Mouse (Mus musculus) limb, embryonic 14.5 days (tissue): ENCODE data around the gene Gm5460. TPM values are rescaled to one million over a fixed set of nuclear protein-coding genes. Genes with fewer than 3 reads are reported as not detected.

Experiments used
- ATAC-seq: fragments of 200-750 bp; cut with Nextera tagmentation; 2 replicates; pipeline ENCODE4 v1.8.0; 2017; ENCODE audit warnings: low read depth, moderate number of reproducible peaks, moderate TSS enrichment; ENCODE audit not compliant: low FRiP score
- DNase-seq: peaks from one replicate; pipeline ENCODE4 v3.0.0-alpha.2; 2015; ENCODE audit warnings: low spot score
- H3K27ac ChIP-seq: fragments of 300-500 bp; sonication (generic); replicated peaks from 2 replicates; pipeline ENCODE4 v1.5.1; 2014; ENCODE audit warnings: low read depth, mild to moderate bottlenecking, low read length, moderate library complexity, mixed read lengths
- H3K27me3 ChIP-seq: fragments of 300-500 bp; sonication (generic); 2 replicates; pipeline ENCODE4 v1.6.1; 2014; ENCODE audit warnings: low read length, mixed read lengths; ENCODE audit not compliant: control insufficient read depth, insufficient read depth
- H3K36me3 ChIP-seq: fragments of 300-500 bp; sonication (generic); 2 replicates; pipeline ENCODE4 v1.6.1; 2014; ENCODE audit warnings: mild to moderate bottlenecking, low read length, moderate library complexity, mixed read lengths; ENCODE audit not compliant: control insufficient read depth, insufficient read depth
- H3K4me1 ChIP-seq: fragments of 300-500 bp; sonication (generic); 2 replicates; pipeline ENCODE4 v1.6.1; 2014; ENCODE audit warnings: antibody characterized with exemption, low read length, mixed read lengths; ENCODE audit not compliant: control insufficient read depth, insufficient read depth
- H3K4me2 ChIP-seq: fragments of 300-500 bp; sonication (generic); replicated peaks from 2 replicates; pipeline ENCODE4 v1.6.1; 2014; ENCODE audit warnings: low read depth, mild to moderate bottlenecking, low read length, moderate library complexity; ENCODE audit not compliant: severe bottlenecking
- H3K4me3 ChIP-seq: fragments of 300-500 bp; sonication (generic); replicated peaks from 2 replicates; pipeline ENCODE4 v1.5.1; 2014; ENCODE audit warnings: low read length
- H3K9ac ChIP-seq: fragments of 300-500 bp; sonication (generic); 2 replicates; pipeline ENCODE4 v1.6.1; 2014; ENCODE audit warnings: mild to moderate bottlenecking, low read depth, low read length, moderate library complexity; ENCODE audit not compliant: severe bottlenecking
- H3K9me3 ChIP-seq: fragments of 300-500 bp; sonication (generic); 2 replicates; pipeline ENCODE4 v1.6.1; 2016; ENCODE audit warnings: low read length; ENCODE audit not compliant: control insufficient read depth
- POLR2A ChIP-seq: fragments of 200-500 bp; IDR thresholded peaks from 2 replicates; pipeline ENCODE4 v1.8.0; 2012; ENCODE audit warnings: inconsistent platforms, mild to moderate bottlenecking, moderate library complexity, borderline replicate concordance; ENCODE audit not compliant: insufficient read depth, insufficient read length; ENCODE audit errors: extremely low read depth
- WGBS: fragments of 180-500 bp; shearing (Covaris S2); extraction: QIAGEN DNeasy Blood & Tissue Kit; methylation state at CpG from one replicate; pipeline ENCODE4 v1.1.7; 2014; 5-methylcytosine and 5-hydroxymethylcytosine counted together
- polyA plus RNA-seq, 2 experiments: library from polyadenylated mRNA; depleted of rRNA in 1 of 2; stranded (reverse) in 1 of 2; unstranded in 1 of 2; fragments of >200 nt; fragmentation: Nextera tagmentation in 1 of 2; extraction: Ambion mirVana in 1 of 2; gene quantifications; 2 replicates each; pipeline versions ENCODE4 v1.2.1 to v1.2.3; 2012 to 2014

The Gm5460 gene
- polyA plus RNA-seq, 2 experiments: not detected

- DNase-seq: no peak
- H3K36me3 ChIP-seq: no peaks in the 10 kb centered on the region
- H3K9me3 ChIP-seq: no peaks in the 10 kb centered on the region
- no peak within 1 kb of the TSS for H3K27ac ChIP-seq
- ATAC-seq: no peak
- H3K4me3 ChIP-seq: no peak within 1 kb of the TSS
- WGBS: 53% methylated on average over 4 of the region's 4 CpGs
- H3K4me1 ChIP-seq: peaks cover 6% of the 10 kb centered on the region; the same call in 1 of the 2 replicates
- no peaks in the 10 kb centered on the region for H3K27me3 ChIP-seq
- H3K9ac ChIP-seq: peak within 1 kb of the TSS; percentile 16; the same call in 1 of the 2 replicates
- TF ChIP-seq POLR2A: no peak
- 0 out of 2 replicates have a peak within 1 kb of the TSS, but pooled peaks have one; percentile 10 for H3K4me2 ChIP-seq
Measured at GRCm38 (mm10) chr14:34085731-34086130, 69.2 kb downstream of the Gm5460 start, which contains the start of gene Anxa8. TSS of gene Anxa8 (plus strand) at chr14:34085981.

- DNase-seq (no peak), ATAC-seq (no peak)
- Histone ChIP-seq H3K27me3 (no peaks in the 10 kb centered on the region), H3K4me1 (peaks cover 6% of the 10 kb centered on the region; the same call in 1 of the 2 replicates), H3K9me3 (no peaks in the 10 kb centered on the region), H3K4me3 (no peak overlapping the region), H3K9ac (peak overlapping the region; percentile 16; the same call in 1 of the 2 replicates), H3K27ac (no peak overlapping the region), H3K36me3 (no peaks in the 10 kb centered on the region), H3K4me2 (0 out of 2 replicates have a peak overlapping the region, but pooled peaks have one; percentile 10)
- TF ChIP-seq POLR2A: no peak
- 64% methylated on average over 4 of the region's 4 CpGs for WGBS
Measured at GRCm38 (mm10) chr14:34086806-34087205, 70.2 kb downstream of the Gm5460 start.

GRCm38 (mm10) chr14:34087856-34088398 is 71.4 kb downstream of the Gm5460 start:
- ATAC-seq (no peak), DNase-seq (no peak)
- H3K4me2 ChIP-seq: no peak overlapping the region
- no peaks in the 10 kb centered on the region for H3K9me3 ChIP-seq
- no peak overlapping the region for H3K9ac ChIP-seq
- 50% methylated on average over 2 of the region's 2 CpGs for WGBS
- H3K4me1 ChIP-seq: peaks cover 6% of the 10 kb centered on the region; the same call in 1 of the 2 replicates
- TF ChIP-seq POLR2A: no peak
- H3K36me3 ChIP-seq: no peaks in the 10 kb centered on the region
- no peak overlapping the region for H3K4me3 ChIP-seq
- H3K27ac ChIP-seq: no peak overlapping the region
- no peaks in the 10 kb centered on the region for H3K27me3 ChIP-seq

GRCm38 (mm10) chr14:34089796-34090195 is 73.2 kb downstream of the Gm5460 start:
- no peak overlapping the region for H3K9ac ChIP-seq
- no peak for TF ChIP-seq POLR2A
- no peak overlapping the region for H3K27ac ChIP-seq
- H3K4me3 ChIP-seq: no peak overlapping the region
- H3K9me3 ChIP-seq: no peaks in the 10 kb centered on the region
- DNase-seq: no peak
- H3K36me3 ChIP-seq: no peaks in the 10 kb centered on the region
- no peak overlapping the region for H3K4me2 ChIP-seq
- H3K4me1 ChIP-seq: peaks cover 6% of the 10 kb centered on the region; the same call in 1 of the 2 replicates
- ATAC-seq: no peak
- WGBS: 80% methylated on average over 8 of the region's 8 CpGs
- no peaks in the 10 kb centered on the region for H3K27me3 ChIP-seq

GRCm38 (mm10) chr14:34091475-34091874 is 74.9 kb downstream of the Gm5460 start:
- no peak overlapping the region for H3K4me2 ChIP-seq
- H3K4me1 ChIP-seq: peaks cover 6% of the 10 kb centered on the region; the same call in 1 of the 2 replicates
- H3K4me3 ChIP-seq: no peak overlapping the region
- no peak overlapping the region for H3K9ac ChIP-seq
- ATAC-seq: no peak
- no peak for DNase-seq
- no peaks in the 10 kb centered on the region for H3K36me3 ChIP-seq
- no peaks in the 10 kb centered on the region for H3K9me3 ChIP-seq
- H3K27me3 ChIP-seq: no peaks in the 10 kb centered on the region
- H3K27ac ChIP-seq: no peak overlapping the region
- no peak for TF ChIP-seq POLR2A
- WGBS: 72% methylated on average over 5 of the region's 5 CpGs
